Mouse (Mus musculus): ENCODE measurements around the gene L3mbtl2. TPM values are rescaled to one million over a fixed set of nuclear protein-coding genes. Genes with fewer than 3 reads are reported as not detected.
A peak's percentile ranks its signal among the peaks of the same experiment; 100 is the strongest.

L3mbtl2 gene
- polyA plus RNA-seq (2015; fragmentation: Nextera tagmentation; extraction: Ambion mirVana): 13.5 and 16.5 TPM in 2 replicates

DNA sequence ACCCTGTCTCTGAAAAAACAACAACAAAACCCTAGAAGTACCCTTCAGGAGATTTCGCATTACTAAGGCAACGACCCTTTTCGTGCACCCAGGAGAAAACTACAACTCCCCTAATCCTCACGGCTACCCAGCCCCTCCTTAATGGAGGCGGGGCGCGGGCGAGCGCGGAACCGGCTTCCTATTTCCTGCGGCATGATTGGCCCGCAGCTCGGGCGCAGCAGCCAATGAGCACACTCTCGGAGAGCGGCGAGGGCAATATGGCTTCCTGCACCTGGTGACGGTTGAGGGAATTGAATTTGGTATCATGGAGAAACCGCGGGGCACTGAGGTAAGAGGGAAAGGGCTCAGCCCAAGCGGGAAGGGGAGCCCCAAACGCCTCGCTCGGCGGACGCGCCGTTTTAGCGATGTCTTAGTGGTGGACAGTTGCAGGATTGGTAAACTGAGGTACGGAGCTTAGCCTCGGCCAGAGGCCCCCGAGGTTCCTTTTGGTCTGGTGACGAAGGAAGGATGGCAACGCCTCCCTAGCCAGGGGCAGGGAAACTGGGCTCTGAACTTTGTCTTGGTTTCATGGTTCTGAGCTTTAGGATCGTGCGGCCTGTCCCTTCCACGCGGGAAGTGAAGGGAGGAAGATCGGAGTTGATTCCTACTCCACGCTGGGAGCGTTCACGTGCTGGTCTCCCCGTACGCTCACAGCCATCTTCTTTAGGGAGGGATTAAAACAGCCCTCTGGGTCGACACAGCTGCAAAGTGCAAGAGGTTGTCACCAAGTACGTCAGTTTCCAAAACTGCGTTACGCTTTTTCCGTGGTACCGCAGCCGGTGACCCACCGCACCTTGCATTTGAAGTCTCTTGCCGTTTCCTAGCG is at the start of gene L3mbtl2:
L3mbtl2 (plus strand) TSS at position 193 of the 865 bp plus-strand sequence.
- ATAC-seq (replicated peaks; ENCODE audit: low FRiP score, low read depth) (peak; percentile 98), DNase-seq (ENCODE audit: low spot score) (peak; percentile 96)
- Histone ChIP-seq H3K9ac (ENCODE audit: low read depth, low read length) (peak within 1 kb of the TSS; percentile 67), H3K27ac (no peak within 1 kb of the TSS), H3K4me1 (replicated peaks; ENCODE audit: insufficient read depth, low read length) (no peaks in the 10 kb centered on the region), H3K4me3 (replicated peaks; ENCODE audit: low read depth, low read length) (peak within 1 kb of the TSS; percentile 81), H3K9me3 (replicated peaks; ENCODE audit: low read length) (no peaks in the 10 kb centered on the region), H3K27me3 (ENCODE audit: insufficient read depth, low read length) (no peaks in the 10 kb centered on the region), H3K4me2 (ENCODE audit: low read length) (peak within 1 kb of the TSS; percentile 97), H3K36me3 (ENCODE audit: insufficient read depth, low read length) (0 out of 2 replicates have a peak, but pooled peaks cover 9% of the 10 kb centered on the region)
- TF ChIP-seq CTCF (IDR thresholded peaks at IDR 0.05; ENCODE audit: low read depth): peak; percentile 35
- WGBS: under 1% methylated on average over 55 of the region's 55 CpGs

DNA sequence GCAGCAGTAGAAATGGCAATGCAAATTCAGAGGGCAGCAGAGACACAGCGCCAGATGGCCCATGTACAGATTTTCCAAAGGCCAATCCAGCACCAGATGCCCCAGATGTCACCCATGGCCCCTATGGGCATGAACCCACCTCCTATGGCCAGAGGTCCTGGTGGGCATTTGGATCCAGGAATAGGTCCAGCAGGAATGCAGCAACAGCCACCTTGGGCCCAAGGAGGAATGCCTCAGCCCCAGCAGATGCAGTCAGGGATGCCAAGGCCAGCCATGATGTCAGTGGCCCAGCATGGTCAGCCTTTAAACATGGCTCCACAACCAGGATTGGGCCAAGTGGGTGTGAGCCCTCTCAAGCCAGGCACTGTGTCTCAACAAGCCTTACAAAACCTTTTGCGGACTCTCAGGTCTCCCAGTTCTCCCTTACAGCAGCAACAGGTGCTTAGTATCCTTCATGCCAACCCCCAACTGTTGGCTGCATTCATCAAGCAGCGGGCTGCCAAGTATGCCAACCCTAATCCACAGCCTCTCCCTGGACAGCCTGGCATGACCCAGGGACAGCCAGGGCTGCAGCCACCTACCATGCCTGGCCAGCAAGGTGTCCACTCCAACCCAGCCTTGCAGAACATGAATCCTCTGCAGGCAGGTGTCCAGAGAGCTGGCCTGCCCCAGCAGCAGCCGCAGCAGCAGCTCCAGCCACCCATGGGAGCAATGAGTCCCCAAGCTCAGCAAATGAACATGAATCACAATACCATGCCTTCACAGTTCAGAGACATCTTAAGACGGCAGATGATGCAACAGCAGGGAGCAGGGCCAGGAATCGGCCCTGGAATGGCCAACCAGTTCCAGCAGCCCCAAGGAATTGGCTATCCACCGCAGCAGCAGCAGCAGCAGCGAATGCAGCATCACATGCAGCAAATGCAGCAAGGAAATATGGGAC is 13.9 kb upstream of the L3mbtl2 start:
- Histone ChIP-seq H3K27me3 (ENCODE audit: insufficient read depth, low read length) (no peaks in the 10 kb centered on the region), H3K36me3 (ENCODE audit: insufficient read depth, low read length) (peaks cover 46% of the 10 kb centered on the region), H3K27ac (no peak overlapping the region), H3K4me3 (replicated peaks; ENCODE audit: low read depth, low read length) (no peak overlapping the region), H3K9ac (ENCODE audit: low read depth, low read length) (no peak overlapping the region), H3K4me1 (replicated peaks; ENCODE audit: insufficient read depth, low read length) (no peaks in the 10 kb centered on the region), H3K4me2 (ENCODE audit: low read length) (no peak overlapping the region), H3K9me3 (replicated peaks; ENCODE audit: low read length) (no peaks in the 10 kb centered on the region)
- WGBS: 93% methylated on average over 8 of the region's 8 CpGs
- ATAC-seq (replicated peaks; ENCODE audit: low FRiP score, low read depth) (no peak), DNase-seq (ENCODE audit: low spot score) (no peak)
- TF ChIP-seq CTCF (IDR thresholded peaks at IDR 0.05; ENCODE audit: low read depth): no peak

DNA sequence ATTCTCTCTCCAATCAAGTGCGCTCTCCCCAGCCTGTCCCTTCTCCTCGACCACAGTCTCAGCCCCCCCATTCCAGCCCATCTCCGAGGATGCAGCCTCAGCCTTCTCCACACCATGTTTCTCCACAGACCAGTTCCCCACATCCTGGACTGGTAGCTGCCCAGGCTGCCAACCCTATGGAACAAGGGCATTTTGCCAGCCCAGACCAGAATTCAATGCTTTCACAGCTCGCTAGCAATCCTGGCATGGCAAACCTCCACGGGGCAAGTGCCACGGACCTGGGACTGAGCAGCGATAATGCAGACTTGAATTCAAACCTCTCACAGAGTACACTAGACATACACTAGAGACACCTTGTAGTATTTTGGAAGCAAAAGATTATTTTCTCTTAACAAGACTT is 13.1 kb upstream of the L3mbtl2 start:
- Histone ChIP-seq H3K36me3 (ENCODE audit: insufficient read depth, low read length) (peaks cover 37% of the 10 kb centered on the region), H3K4me1 (replicated peaks; ENCODE audit: insufficient read depth, low read length) (no peaks in the 10 kb centered on the region), H3K4me3 (replicated peaks; ENCODE audit: low read depth, low read length) (no peak overlapping the region), H3K27ac (no peak overlapping the region), H3K9me3 (replicated peaks; ENCODE audit: low read length) (no peaks in the 10 kb centered on the region), H3K4me2 (ENCODE audit: low read length) (no peak overlapping the region), H3K27me3 (ENCODE audit: insufficient read depth, low read length) (no peaks in the 10 kb centered on the region), H3K9ac (ENCODE audit: low read depth, low read length) (no peak overlapping the region)
- no peak for TF ChIP-seq CTCF (IDR thresholded peaks at IDR 0.05; ENCODE audit: low read depth)
- WGBS: 89% methylated on average over 7 of the region's 7 CpGs
- ATAC-seq (replicated peaks; ENCODE audit: low FRiP score, low read depth): no peak
- no peak for DNase-seq (ENCODE audit: low spot score)

DNA sequence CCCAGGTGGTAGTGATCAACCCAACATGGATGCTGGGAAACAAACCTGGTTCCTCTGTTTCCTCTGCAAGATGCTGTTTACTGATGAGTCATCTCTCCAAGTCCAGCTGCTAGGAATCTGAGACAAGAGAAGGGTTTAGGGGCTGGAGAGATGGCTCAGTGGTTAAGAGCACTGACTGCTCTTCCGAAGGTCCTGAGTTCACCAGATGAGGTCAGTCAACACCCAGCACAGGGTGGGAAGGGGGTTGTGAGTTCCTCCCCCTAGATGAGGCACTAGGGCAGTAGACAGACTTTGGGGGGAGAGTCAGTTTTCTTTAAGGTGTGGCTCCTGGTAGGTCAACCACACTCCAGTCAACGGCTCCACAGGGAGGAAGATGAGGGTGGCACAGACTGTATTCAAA is 2.0 kb upstream of the L3mbtl2 start:
- DNase-seq (ENCODE audit: low spot score) (no peak), ATAC-seq (replicated peaks; ENCODE audit: low FRiP score, low read depth) (no peak)
- Histone ChIP-seq H3K4me1 (replicated peaks; ENCODE audit: insufficient read depth, low read length) (no peaks in the 10 kb centered on the region), H3K27me3 (ENCODE audit: insufficient read depth, low read length) (no peaks in the 10 kb centered on the region), H3K4me3 (replicated peaks; ENCODE audit: low read depth, low read length) (no peak overlapping the region), H3K9ac (ENCODE audit: low read depth, low read length) (no peak overlapping the region), H3K27ac (no peak overlapping the region), H3K4me2 (ENCODE audit: low read length) (no peak overlapping the region), H3K9me3 (replicated peaks; ENCODE audit: low read length) (no peaks in the 10 kb centered on the region), H3K36me3 (ENCODE audit: insufficient read depth, low read length) (no peaks in the 10 kb centered on the region)
- TF ChIP-seq CTCF (IDR thresholded peaks at IDR 0.05; ENCODE audit: low read depth): no peak
- WGBS: 83% methylated on average over 2 of the region's 2 CpGs

DNA sequence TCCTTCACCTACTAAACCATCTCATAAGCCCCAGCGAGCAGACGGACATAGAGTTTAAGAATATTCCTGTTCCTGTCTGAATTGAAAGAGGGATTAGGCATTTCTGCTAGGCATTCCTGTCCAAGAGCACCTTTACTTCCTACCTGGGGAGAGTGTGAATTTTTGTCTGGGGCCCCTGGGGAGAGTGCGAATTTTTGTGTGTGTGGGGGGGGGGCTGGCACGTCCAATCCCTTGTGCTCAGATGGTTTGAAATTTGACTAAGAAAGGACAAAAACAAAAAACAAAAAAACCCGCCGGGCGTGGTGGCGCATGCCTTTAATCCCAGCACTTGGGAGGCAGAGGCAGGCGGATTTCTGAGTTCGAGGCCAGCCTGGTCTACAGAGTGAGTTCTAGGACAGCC is 408 bp upstream of the L3mbtl2 start:
- TF ChIP-seq CTCF (IDR thresholded peaks at IDR 0.05; ENCODE audit: low read depth): no peak
- ATAC-seq (replicated peaks; ENCODE audit: low FRiP score, low read depth): no peak

DNA sequence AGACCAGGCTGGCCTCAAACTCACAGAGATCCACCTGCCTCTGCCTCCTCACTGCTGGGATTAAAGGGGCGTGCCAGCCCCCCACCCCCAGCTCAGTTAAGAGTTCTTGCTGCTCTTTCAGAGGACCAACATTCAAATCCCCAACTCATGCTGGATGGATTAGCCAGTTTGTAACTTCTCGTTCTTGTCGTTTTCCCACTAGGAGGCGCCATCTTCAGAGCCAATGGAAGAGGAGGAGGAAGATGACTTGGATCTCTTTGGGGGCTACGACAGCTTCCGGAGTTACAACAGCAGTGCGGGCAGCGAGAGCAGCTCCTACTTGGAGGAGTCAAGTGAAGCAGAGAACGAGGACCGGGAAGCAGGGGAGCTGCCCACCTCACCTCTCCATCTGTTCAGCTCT is 3.3 kb downstream of the L3mbtl2 start:
- H3K4me3 ChIP-seq (replicated peaks; ENCODE audit: low read depth, low read length): no peak overlapping the region
- peaks cover 19% of the 10 kb centered on the region; the same call in 1 of the 2 replicates for H3K36me3 ChIP-seq (ENCODE audit: insufficient read depth, low read length)
- TF ChIP-seq CTCF (IDR thresholded peaks at IDR 0.05; ENCODE audit: low read depth): peak; percentile 29; the same call in 1 of the 2 replicates
- H3K9ac ChIP-seq (ENCODE audit: low read depth, low read length): no peak overlapping the region
- no peaks in the 10 kb centered on the region for H3K9me3 ChIP-seq (replicated peaks; ENCODE audit: low read length)
- WGBS: 87% methylated on average over 10 of the region's 10 CpGs
- no peak overlapping the region for H3K27ac ChIP-seq
- no peak for ATAC-seq (replicated peaks; ENCODE audit: low FRiP score, low read depth)
- H3K4me2 ChIP-seq (ENCODE audit: low read length): no peak overlapping the region
- no peak for DNase-seq (ENCODE audit: low spot score)
- H3K4me1 ChIP-seq (replicated peaks; ENCODE audit: insufficient read depth, low read length): no peaks in the 10 kb centered on the region
- no peaks in the 10 kb centered on the region for H3K27me3 ChIP-seq (ENCODE audit: insufficient read depth, low read length)

More for the DNA sequence above, 408 bp upstream of the L3mbtl2 start:
- Histone ChIP-seq H3K27me3 (ENCODE audit: insufficient read depth, low read length) (no peaks in the 10 kb centered on the region), H3K9me3 (replicated peaks; ENCODE audit: low read length) (no peaks in the 10 kb centered on the region), H3K36me3 (ENCODE audit: insufficient read depth, low read length) (0 out of 2 replicates have a peak, but pooled peaks cover 4% of the 10 kb centered on the region), H3K27ac (no peak overlapping the region), H3K9ac (ENCODE audit: low read depth, low read length) (no peak overlapping the region), H3K4me1 (replicated peaks; ENCODE audit: insufficient read depth, low read length) (no peaks in the 10 kb centered on the region), H3K4me3 (replicated peaks; ENCODE audit: low read depth, low read length) (peak overlapping the region; percentile 81; the same call in 1 of the 2 replicates), H3K4me2 (ENCODE audit: low read length) (peak overlapping the region; percentile 97)
- no peak for DNase-seq (ENCODE audit: low spot score)
- WGBS: 68% methylated on average over 10 of the region's 10 CpGs
